Mouse (Mus musculus) telencephalon, adult 2 months (tissue): ENCODE measurements at regions not wholly inside any gene's neighbourhood (a gene's known extent, or its start where the extent isn't known, plus 50 kb on each side); places are given as distances from the start of the nearest gene placed in this dataset.

Experiments
- DNase-seq: peaks from one replicate; pipeline ENCODE4 v3.0.0-alpha.2; 2011; ENCODE audit warnings: low read depth, low spot score

- no peak for DNase-seq
Observed at GRCm38 (mm10) chr2:27590511-27590910, 75.6 kb downstream of the Wdr5 start.

GRCm38 (mm10) chr2:27591668-27592067 is 76.7 kb downstream of the Wdr5 start:
- DNase-seq: no peak

GRCm38 (mm10) chr2:27593338-27593737 is 78.4 kb downstream of the Wdr5 start:
- DNase-seq: no peak

- DNase-seq: no peak
Observed at GRCm38 (mm10) chr2:27595251-27595650, 80.3 kb downstream of the Wdr5 start.

- no peak for DNase-seq
Observed at GRCm38 (mm10) chr2:27596217-27596616, 80.0 kb upstream of the Rxra start.

GRCm38 (mm10) chr2:27596966-27597365 is 79.3 kb upstream of the Rxra start:
- DNase-seq: no peak

- no peak for DNase-seq
Observed at GRCm38 (mm10) chr2:27597901-27598300, 78.3 kb upstream of the Rxra start.

- DNase-seq: peak; percentile 0
Observed at GRCm38 (mm10) chr2:27599061-27599768, 77.0 kb upstream of the Rxra start.

- DNase-seq: no peak
Observed at GRCm38 (mm10) chr2:27599769-27600167, 76.5 kb upstream of the Rxra start.

- no peak for DNase-seq
Observed at GRCm38 (mm10) chr2:27603333-27603732, 72.9 kb upstream of the Rxra start.

GRCm38 (mm10) chr2:27604588-27604987 is 71.7 kb upstream of the Rxra start:
- no peak for DNase-seq

GRCm38 (mm10) chr2:27606816-27607215 is 69.4 kb upstream of the Rxra start:
- no peak for DNase-seq

- DNase-seq: no peak
Observed at GRCm38 (mm10) chr2:27621741-27622140, 54.5 kb upstream of the Rxra start.

GRCm38 (mm10) chr2:27624656-27625366 is 51.4 kb upstream of the Rxra start:
- DNase-seq: no peak
